Mouse (Mus musculus) ovary, adult 18-20 months (tissue): ENCODE data around the gene Vgll4.
"Not testable (repeated sequence)": the region's sequence is repeated elsewhere in the genome, so short reads cannot be mapped to it uniquely, and the experiment has no call there.

ENCODE experiments used
- DNase-seq: peaks from one replicate; pipeline ENCODE4 v3.0.0; 2022; ENCODE audit warnings: low spot score, mixed read lengths

Vgll4 gene

DNA sequence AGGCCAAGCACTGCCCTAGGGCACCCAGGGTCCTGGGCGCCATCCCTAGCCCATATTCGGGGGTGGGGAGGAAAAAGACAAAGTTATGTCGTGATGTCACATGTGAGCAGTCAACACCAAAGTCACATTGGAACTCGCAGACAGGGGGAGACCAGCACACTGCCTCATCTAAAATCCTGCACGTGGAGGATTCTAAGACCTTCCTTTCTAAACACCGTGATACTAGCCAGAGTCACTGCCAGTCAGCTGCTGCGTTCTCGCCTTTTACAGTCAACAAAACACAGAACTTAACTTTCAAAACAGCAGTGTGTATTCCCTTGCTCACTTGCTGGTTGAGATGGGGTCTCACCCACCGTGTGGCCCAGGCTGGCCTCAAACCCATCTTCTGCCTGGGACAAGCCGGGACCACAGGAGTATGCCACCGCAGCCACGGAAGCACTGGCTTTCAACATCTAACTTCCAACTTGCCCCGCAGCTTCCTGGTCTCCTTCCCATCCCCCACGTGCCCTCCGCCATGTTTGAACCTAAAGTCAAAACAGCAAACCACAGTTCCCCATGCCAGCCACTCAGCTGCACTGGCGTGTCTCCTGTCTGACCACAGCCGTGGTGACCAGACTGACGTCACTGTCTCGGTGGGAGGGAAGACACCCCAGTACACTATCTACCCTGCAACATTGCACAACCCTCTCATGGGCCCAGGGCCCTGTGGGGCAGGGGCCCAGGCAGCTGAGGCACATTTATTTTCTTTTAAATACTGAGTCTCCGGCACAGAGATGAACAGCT is 76.2 kb downstream of the Vgll4 start:
- DNase-seq: peak; percentile 76

DNA sequence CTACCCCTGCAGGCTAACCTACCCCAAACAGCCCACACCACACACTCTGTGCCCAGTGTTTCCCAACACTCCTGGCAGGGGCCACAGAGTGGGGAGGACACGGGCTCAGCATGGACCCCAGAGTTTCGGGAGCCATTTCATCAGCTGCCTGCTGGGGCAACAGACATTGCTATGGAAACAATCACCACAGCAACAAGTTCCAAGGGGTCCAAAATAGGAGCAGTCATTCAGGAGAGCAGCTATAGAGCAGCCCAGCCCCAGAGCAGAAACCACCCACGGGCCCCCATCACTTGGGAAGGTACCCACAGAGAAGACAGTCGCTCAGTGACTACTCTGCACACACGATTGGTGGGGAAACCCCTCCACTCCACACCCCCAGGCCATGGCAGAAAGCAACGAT is 77.4 kb downstream of the Vgll4 start:
- no peak for DNase-seq

DNA sequence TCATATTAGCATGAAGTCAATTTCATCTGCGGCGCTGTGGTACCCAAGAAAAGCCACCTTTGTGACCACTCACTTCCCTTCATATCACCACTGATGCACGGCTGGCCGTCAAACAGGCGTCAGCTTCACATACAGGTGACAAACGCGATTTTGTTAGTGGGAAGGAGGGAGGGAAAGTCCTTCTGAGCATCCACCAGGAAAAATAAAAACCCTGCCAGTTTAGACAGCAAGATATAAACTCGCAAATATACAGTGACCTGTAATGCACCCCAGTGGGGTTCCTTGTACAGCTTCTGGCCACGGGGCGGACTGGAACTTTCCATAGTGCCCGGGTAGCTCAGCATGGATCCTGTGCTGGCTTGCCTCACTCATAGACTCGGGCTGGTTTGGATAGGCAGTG is 78.0 kb downstream of the Vgll4 start:
- DNase-seq: no peak

DNA sequence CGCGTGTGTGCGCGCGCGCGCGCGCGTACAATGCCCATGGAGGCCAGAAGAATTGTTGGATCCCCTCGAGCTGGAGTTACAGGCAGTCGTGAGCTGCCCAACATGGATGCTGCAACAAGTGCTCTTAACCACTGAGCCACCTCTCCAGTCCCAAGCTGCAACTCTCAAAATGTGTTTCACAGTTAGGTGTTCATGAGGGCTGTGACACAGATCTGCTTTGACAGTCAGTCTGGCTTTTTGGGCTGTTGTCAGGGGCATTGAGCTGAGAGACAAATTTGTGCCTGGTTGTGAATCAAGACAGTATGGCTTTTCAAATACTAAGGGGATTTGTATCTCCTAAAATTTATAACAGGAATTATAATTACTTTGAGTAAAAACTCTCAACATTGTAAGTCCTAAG is 78.5 kb downstream of the Vgll4 start:
- DNase-seq: no peak

DNA sequence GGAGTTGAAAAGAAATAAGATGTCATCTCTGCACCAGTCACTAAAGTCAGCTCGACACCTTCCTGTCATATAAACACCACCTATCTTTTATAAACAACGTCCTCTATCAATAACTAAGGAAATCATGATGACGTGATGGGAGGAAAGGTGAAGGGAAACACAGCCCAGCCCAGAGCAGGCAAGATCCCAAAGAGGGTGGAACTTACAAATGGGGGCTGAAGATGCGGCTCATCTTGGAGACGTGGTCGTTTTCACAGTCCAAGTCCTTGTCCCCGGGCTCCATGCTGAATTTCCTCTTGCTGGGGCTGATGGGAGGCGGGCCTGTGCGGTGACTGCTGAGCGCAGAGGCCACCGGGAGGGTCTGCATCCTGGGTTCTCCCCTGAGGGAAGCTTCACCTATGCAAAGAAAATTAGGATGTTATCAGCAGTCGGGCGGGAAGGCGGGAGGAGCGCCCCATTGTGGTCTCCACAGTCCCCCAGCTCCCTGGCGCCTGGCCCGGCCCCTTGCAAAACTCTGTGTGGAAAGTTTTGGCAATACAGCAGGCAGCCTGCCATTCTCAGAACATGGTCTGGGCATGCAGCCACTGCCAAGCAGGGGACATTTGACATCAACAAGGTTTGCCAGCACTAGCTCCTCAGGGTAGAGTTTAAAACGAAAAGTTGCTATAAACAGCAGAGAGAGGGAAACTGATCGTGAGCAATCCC is 79.2 kb downstream of the Vgll4 start:
- peak; percentile 75 for DNase-seq

DNA sequence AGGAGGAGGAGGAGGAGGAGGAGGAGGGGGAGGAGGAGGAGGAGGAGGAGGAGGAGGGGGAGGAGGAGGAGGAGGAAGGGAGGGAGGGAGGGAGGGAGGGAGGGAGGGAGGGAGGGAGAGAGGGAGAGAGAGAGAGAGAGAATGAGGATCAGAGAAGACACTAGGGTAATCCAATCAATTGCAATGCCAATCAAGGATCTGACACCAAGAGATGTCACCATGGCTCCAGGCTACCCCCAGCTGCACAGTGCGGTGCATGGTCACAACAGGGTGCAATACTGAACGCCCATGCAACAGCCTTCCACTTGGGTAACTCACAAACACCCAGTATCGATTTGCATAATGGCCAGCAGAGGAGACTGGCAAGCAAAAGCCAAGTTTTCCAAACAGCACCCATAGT is 79.8 kb downstream of the Vgll4 start:
- DNase-seq: not testable (repeated sequence)

DNA sequence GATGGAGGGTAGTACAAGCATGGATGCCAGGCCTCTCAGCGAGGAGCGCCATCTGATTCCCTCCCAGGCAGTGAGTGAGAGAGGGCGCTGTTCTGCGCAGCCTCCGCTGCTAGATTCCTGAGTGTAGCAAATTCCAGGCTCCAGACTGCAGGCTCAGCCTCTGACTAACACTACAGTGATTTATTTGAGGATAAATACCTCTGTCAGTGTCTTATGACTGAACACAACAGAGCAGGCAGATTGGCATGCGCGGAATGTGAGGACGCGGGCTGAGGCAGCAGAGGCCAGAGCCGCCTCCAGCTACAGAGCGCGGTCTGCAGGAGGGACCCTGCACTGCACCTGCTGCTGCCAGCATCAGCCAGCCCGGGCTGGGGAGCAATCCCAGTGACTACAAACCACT is 80.9 kb downstream of the Vgll4 start:
- peak; percentile 60 for DNase-seq

DNA sequence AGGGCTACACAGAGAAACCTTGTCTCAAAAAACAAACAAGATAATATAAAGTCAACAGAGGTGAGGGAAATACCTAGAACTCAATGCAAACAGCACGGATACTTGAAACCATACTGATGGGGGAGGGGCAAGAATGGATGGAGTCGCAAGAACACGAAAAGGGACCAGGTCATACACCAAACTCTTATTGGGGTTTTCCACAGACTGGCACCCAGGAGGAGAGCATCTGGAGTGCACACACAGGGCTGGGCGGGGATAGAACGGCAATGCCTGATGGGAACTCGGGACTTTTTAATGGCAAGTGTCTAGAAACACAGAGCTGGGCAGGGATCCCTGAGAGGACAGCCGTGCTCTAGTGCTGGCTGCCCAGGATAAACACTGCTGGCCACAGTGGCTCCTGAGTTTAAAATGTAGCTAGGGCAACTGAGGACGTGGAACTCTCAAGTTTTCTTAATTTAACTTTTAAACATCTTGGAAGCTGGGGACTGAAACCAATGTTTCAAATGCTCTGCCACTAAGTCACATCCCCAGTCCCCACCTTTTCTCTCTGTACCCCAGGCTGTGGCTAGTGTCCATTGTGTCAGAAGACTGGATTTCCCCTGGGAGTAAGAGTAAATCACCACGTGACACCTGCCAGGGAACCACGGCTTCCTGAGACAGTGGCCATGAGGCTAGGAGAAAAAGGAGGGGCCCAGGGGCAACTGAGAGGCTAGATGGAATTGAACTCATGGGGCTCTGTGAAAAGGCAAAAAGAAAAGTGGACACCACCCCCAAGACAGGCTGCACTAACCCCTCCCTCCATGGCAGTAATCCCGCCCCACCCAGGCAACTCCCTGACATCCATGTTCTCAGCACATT is 83.1 kb downstream of the Vgll4 start:
- DNase-seq: no peak

DNA sequence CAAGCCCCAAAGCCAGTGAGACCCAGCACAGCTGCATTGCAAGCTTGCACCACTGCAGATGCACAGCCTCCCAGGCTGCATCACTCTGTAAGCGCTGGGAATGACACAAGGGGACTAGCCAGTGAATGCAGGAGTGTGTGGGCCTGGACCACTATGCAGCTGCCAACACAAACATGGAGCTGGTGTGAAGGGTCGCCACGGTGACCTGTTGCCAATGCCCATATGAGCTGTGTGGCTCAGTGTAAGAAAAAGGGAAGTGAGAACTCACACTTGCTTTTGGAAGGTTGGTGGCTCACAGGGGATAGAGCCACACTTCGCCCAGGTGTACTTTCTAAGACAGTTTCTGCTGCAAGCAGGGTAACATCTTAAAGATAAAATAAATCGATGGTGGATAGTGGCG is 83.8 kb downstream of the Vgll4 start:
- DNase-seq: no peak

DNA sequence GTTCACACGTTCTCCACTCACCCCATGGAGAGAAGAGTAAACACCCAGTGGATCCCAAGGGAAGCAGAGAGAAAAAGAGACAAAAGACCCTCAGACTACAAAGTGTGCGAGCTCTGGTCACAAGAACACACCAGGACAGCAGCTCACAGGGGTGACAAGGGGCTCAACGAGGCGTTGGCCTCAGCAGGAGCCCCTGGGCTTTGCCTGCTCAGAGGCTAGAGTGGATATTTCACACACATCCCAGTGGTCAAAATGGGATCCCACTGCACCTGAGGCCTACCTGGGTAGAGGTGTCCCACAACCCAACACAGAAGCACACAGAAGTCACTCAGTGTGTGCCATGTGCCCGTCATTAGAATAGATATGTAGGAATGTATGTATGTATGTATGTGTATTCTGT is 84.7 kb downstream of the Vgll4 start:
- DNase-seq: no peak

DNA sequence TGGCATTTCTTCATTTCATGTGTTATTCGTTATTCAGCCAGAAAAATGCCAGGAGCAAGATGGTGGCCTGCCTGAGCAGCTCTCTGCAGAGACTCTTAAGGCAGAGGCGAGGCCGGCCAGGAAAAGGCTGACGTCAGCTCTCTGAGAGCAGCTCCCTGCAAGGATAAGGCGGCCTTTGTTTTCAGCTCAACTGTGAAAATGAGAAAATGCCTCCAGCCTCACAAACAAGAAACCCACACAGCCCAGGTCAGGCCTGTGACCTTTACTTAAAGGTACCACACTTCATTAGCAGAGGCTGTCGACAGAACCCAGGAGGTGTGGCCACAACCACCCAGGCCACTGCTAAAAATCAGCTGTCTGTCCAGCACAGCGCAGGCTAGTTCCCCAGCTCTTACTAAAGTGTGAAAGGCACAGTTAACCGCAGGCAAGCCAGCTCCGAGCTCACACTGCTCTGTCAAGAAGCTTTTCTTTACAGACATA is 86.5 kb downstream of the Vgll4 start:
- DNase-seq: peak; percentile 56

DNA sequence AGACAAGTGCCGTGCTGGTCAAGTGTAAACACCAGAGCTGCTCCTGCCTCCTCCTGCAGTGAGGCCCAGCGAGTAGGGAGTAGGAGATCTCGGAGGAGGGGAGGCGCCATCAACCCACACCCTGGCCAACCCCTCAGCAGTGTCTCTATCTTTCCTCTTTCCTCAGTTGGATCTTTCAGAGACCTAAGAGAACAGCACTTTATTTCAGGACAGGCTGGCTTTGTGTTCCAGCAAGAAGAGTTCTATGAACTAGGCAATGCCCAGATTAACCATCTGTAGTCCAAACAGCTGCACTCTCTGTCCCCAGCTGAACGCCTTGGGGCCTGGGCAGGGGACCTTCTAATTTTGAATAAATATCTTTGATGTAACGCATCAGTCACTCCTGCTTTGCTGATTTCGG is 87.1 kb downstream of the Vgll4 start:
- no peak for DNase-seq

DNA sequence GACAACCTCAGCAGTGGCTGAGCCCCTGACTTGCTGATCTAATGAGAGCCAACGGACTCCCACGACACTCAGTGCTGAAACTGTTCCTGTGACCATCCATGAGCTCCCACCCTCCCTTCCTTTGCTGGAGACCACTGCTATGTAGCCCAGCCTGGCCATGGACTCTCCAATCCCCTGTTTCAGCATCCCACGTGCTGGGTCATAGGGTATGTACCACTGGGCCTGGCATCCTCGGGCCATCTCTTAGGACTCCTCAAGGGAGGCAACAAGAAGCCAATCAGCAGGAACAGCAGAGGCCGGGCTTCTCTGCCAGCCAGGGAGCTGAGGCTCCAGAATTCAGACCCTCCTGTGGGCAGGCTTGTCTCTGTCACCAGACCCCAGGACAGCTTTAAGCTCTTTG is 87.6 kb downstream of the Vgll4 start:
- no peak for DNase-seq

DNA sequence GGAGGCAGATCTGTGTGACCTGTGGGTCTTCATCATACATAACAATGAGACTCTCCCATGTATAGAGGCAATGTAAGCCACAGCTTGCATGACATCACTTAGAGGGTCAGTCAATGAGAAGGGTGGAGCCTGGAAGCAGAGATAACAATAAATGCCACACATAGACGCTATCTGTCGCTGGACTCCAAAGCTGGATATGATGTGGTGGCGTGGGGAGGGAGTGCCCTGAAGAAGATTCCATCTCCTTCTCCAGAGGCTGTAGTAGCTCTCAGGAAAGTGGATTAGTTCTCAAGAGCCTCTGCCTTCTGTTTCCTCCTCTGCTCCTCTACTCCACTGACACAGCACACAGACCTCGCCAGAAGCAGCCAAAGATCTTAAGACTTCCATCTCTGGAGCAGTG is 89.0 kb downstream of the Vgll4 start:
- no peak for DNase-seq

DNA sequence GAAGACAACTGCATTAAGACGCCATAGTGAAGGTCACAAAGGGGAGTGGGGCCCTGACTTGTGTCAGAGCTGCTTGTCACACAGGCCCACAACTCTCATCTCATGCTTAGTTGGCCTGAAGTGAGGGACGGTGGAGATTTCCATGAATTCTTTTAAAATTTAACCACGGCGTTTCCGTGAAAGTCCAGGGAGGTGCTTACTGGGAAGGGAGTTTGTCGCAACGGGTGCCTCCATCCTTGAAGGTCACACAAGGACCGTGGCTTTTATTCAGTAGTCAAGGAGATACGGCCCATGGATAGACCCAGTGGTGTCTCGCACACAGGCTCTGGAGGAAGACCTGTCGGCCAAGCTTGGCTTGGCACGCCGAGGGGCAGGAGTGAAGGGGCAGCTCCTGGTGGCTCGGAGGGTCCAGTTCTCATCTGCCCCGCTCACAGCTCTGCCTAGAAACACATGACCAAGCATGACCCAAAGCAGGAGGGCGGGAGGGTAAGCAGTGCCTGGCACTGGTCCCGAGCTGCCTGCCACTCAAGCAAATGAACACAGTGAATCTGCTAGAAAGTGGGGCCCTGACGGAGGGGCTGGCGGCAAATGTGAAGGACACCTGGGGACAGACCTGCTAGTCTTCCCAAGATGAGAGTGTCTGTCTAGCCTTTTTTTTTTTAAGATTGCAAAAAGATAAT is 90.8 kb downstream of the Vgll4 start:
- DNase-seq: no peak

DNA sequence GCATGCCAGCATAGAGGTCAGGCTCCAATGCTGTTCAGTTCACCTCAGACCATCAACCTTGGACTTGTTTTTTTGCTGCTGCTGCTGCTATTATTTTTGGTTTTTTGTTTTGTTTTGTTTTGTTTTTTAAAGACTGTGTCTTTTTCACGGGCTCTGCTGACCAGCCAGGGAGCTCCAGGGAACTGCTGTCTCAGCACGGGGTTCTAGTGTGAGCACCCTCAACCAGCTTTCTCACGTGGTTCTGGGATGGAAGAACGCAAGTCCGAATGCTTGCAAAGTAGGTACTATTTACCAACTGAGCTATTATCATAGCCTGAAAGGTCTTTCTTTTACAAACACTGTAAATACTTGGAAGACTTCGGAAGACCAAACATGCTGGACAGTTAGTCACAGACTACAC is 93.2 kb downstream of the Vgll4 start:
- DNase-seq: no peak

DNA sequence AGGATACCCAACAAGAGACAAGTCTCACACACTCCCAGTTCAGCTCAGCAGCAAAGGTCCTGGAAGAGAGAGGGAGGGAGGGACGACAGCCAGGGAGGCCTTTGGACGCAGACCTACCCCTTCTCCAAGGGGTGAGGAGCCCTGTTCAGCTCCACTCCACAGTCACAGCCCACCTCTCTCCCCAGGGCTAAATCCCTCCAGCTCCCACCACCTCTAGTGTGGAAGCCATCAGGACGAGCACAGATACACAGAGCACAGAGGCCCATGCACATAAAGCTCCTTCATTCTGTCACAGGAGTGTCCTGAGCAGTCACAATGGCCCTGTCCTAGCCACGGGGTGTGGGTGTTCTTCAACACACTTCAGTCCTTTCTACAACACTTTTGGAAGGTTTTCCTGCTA is 93.8 kb downstream of the Vgll4 start:
- DNase-seq: no peak

DNA sequence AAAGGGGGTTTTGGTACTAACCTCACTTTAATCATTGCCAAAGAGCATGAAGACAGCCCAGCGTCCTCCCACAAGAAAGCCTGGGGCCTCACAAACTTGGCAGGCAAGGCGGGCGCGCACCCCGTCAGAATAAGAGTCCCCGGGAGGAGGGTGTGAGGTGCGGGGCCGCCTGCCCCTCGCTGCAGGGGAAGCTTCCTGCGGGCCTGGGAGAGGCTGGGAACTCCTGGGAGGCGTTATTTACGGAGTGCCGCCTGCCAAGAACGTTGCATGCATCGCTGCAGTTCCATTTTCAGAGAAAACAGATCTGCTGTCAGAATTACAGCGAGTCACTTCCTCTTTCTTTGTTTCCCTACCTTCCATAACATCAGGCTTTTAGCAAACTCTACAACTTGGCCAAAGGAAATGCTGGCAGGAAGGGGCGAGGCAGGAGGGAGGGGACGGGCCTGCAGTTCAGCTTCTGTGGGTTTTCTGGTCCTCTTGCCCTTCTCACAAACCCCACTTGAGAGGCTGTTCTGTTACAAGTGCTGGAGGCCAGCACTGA is 94.7 kb downstream of the Vgll4 start:
- DNase-seq: peak; percentile 89

DNA sequence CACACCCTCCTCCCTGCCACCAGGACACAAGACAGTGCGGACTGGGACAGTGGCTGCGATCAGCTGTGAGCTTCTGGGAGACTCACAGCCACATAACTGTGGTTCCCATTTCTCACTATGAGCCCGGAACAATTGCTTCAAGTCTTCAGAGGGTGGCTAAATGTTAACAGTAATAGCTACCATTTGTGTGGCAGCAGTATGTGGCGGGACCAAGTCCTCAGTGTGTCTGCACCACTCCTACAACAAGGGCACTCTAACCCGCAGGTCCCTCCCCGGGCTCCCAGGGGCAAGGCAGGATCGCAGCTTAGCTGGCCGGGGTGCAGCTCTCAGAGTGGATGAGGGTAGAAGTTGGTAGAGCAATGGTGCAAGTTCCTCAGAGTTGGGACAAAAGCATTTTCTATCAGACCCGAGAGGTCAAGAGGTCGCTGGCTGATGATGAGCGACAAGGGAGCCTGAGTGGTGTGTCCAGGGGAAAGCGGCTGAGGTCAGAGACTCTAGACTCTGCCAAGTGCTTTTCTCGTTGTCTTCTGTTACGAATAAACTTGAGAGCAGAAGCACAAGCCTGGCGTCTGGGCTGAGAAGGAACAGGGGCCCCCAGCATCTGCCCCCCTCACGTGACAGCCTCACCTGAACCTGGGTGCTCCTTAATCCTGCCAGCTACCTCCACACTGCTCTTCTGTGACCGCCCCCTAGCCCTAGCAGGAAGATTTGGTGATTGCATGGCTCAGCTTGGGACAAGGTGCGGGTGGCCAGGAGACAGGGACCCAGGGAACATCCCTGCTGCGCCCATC is 95.5 kb downstream of the Vgll4 start:
- DNase-seq: no peak

DNA sequence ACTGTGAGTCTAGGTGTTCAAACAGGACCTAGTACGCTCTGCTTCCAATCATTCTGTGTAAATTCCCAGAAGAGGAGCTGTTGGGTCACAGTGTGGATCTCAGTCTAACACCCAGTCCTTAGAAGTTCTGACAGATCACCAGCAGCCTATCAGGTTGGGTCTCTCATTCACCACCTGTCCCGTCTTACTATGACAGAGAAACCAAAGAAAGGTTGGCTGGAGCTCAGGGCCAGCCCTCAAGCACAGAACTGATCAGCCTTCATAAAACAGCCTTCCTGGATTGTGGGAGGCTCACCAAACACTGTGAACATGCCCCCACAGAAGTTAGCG is 96.0 kb downstream of the Vgll4 start:
- no peak for DNase-seq

DNA sequence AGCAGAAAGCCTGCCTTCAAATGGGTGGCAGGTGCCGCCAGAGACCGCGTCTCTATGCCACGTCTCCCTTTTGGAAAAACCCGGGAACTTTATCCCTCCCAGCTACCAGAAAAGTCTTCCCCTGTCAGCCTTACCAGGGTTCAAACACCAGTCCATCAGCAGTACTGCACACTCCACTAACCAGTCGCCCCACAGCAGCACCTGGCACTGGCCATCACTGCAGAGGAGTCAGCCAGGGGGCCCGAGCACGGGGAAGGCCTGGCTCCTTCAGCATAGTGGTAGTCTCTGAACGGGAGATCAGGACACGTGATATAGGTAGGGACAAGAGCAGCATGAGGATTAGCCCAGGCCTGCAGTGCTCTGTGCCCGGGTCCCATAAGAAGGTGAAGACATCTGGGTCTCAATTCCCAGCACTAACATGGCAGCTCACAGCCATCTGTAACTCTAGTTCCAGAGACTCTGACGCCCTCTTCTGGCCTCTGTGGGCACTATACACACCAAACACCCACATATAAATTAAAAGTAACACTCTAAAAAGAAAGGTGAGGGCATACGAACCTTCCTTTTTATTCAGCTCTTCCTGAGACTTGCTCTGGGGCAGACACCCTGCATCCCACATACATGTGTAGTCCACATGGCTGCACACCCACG is 98.7 kb downstream of the Vgll4 start:
- no peak for DNase-seq
